Mouse (Mus musculus): ENCODE measurements around the gene Shb. TPM values are rescaled to one million over a fixed set of nuclear protein-coding genes. Genes with fewer than 3 reads are reported as not detected.

Shb gene
- 15.6 TPM for polyA plus RNA-seq (2015; fragmentation: Illumina TruSeq; extraction: RNeasy Lipid Tissue Mini Kit (QIAGEN cat#74804); ENCODE audit: low read depth, low replicate concordance)

DNA sequence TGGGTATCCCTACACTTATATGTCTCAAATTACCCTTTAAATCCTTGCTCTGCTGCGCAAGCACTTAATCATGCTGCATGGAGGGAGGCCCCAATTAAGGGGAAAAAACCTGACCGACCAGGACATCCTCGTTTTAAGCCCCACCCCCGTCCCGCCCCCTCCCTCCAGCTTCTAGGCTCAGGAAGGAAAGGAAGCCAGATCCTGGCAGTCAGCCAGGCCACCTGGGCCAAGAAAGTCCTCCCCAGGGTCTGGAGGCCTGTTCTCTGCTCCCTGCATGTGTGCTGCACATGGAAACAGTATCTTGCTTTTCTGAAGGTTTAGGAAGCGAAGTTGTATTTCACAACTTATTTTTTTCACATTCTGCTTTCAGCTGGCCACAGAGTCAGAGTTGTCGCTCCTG lies at the start of gene Shb:
Gene Shb (minus strand): TSS at position 96 of the 400 bp plus-strand sequence.

DNA sequence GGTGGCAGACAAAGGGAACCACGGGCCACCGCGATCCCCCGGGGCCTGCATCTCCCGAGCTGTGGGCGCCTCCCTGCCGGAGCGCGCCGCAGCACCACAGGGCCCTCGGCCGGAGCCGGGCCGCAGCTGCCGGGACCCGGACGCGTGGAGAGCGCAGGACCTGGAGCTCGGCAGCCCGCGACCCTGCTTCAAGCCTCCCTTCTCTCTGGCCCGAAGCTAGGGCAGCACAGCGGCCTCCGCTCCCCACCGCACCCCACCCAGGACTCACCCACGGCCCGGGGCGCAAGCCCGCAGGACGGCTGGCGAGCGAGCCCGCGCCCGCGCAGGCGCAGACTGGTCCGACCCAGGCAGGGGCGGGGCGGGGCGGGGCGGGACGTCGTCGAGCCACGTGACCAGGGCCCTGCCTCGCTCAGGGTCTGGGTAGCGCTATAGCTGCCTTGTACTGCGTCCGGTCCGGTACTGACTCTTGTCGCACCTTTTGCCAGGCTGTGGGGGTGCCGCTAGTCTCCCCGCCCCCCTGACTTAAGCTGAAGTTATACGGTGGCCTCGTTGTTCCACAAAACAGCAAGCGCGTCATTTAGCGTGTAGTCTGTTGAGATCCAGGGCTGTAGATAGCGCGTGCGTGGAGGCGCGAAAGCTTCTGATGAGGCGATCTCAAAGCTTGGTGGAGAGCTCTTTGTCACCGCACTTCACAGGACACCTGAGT lies 123.7 kb downstream of the Shb start, which contains the start of gene Slc25a51:
Gene Slc25a51 (minus strand): TSS at position 340 of the 706 bp plus-strand sequence.

Other genes with a start within 250 kb of the Shb start
- 25.1 TPM for gene Trmt10b, start 235.3 kb downstream of the Shb start, polyA plus RNA-seq (2015; fragmentation: Illumina TruSeq; extraction: RNeasy Lipid Tissue Mini Kit (QIAGEN cat#74804); ENCODE audit: low read depth, low replicate concordance)
- 11.5 TPM for gene Dcaf10, start 190.4 kb downstream of the Shb start, polyA plus RNA-seq (2015; fragmentation: Illumina TruSeq; extraction: RNeasy Lipid Tissue Mini Kit (QIAGEN cat#74804); ENCODE audit: low read depth, low replicate concordance)
- gene Exosc3, start 189.7 kb downstream of the Shb start, polyA plus RNA-seq (2015; fragmentation: Illumina TruSeq; extraction: RNeasy Lipid Tissue Mini Kit (QIAGEN cat#74804); ENCODE audit: low read depth, low replicate concordance) = 14.4 TPM
- gene Slc25a51, start 123.7 kb downstream of the Shb start, polyA plus RNA-seq (2015; fragmentation: Illumina TruSeq; extraction: RNeasy Lipid Tissue Mini Kit (QIAGEN cat#74804); ENCODE audit: low read depth, low replicate concordance) = 85.8 TPM